Mouse (Mus musculus) midbrain, embryonic 10.5 days (tissue): ENCODE data around the gene Ift43. TPM values are rescaled to one million over a fixed set of nuclear protein-coding genes. Genes with fewer than 3 reads are reported as not detected.

Source experiments
- DNase-seq: peaks from one replicate; pipeline ENCODE4 v3.0.0-alpha.2; 2017; ENCODE audit warnings: low spot score
- H3K27ac ChIP-seq: fragments of 300-500 bp; sonication (generic); replicated peaks from 2 replicates; pipeline ENCODE4 v1.5.1; 2016; ENCODE audit warnings: mild to moderate bottlenecking
- H3K27me3 ChIP-seq: fragments of 300-500 bp; sonication (generic); 2 replicates; pipeline ENCODE4 v1.6.1; 2016; ENCODE audit warnings: low read depth, mild to moderate bottlenecking; ENCODE audit not compliant: poor library complexity, severe bottlenecking
- H3K36me3 ChIP-seq: fragments of 300-500 bp; sonication (generic); 2 replicates; pipeline ENCODE4 v1.6.1; 2016; ENCODE audit warnings: mild to moderate bottlenecking, moderate library complexity
- H3K4me1 ChIP-seq: fragments of 300-500 bp; sonication (generic); 2 replicates; pipeline ENCODE4 v1.6.1; 2016
- H3K4me3 ChIP-seq: fragments of 300-500 bp; sonication (generic); 2 replicates; pipeline ENCODE4 v1.5.1; 2016; ENCODE audit warnings: mild to moderate bottlenecking, moderate library complexity
- H3K9me3 ChIP-seq: fragments of 300-500 bp; sonication (generic); replicated peaks from 2 replicates; pipeline ENCODE4 v1.6.1; 2016; ENCODE audit warnings: mild to moderate bottlenecking
- WGBS: fragments of 180-500 bp; shearing (Covaris S2); methylation state at CpG from one replicate; pipeline ENCODE4 v1.1.7; 2016; 5-methylcytosine and 5-hydroxymethylcytosine counted together
- polyA plus RNA-seq: library from polyadenylated mRNA; unstranded; fragments of >200 nt; fragmentation: Nextera tagmentation; extraction: Ambion mirVana; gene quantifications from 2 replicates; pipeline ENCODE4 v1.2.1, GENCODE M21; 2016

The Ift43 gene
- polyA plus RNA-seq, 1 experiment from 2014 or later, result 83.8 TPM

DNA sequence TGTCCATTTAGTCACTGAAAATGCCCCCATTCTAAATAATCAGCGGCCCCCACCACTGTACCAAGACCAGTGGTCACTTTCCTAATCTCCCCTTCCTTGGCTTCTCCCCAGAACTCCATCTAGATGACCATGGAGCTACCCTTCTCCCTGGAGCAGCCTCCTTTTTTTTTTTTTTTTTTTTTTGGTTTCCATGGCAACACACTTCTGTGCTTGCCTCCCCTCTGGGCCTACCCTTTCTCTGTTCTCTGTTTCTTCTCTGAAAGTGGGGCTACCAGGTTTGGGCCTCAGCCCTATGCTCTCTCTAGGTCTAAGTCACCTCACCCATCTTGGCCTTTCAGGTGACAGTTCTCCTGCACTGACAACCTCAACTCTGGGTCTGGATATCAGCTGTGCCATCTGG, 100.1 kb downstream of the Ift43 start:
- Histone ChIP-seq H3K36me3 (no peaks in the 10 kb centered on the region), H3K9me3 (no peaks in the 10 kb centered on the region), H3K4me3 (no peak overlapping the region), H3K4me1 (peaks cover 25% of the 10 kb centered on the region), H3K27me3 (peaks cover 3% of the 10 kb centered on the region; the same call in 1 of the 2 replicates), H3K27ac (peak overlapping the region; percentile 74)
- WGBS, result 71% methylated on average over 1 of the region's 1 CpGs
- DNase-seq, result no peak

GRCm38 (mm10) chr12:86188161-86188560, 105.8 kb downstream of the Ift43 start:
- peak overlapping the region; percentile 3; the same call in 1 of the 2 replicates for H3K27ac ChIP-seq
- no peaks in the 10 kb centered on the region for H3K36me3 ChIP-seq
- H3K4me1 ChIP-seq, result peaks cover 16% of the 10 kb centered on the region
- H3K27me3 ChIP-seq, result peaks cover 9% of the 10 kb centered on the region; the same call in 1 of the 2 replicates
- 67% methylated on average over 5 of the region's 5 CpGs for WGBS
- peak; percentile 44 for DNase-seq
- H3K9me3 ChIP-seq, result no peaks in the 10 kb centered on the region
- no peak overlapping the region for H3K4me3 ChIP-seq

- DNase-seq, result no peak
- no peaks in the 10 kb centered on the region for H3K9me3 ChIP-seq
- WGBS, result 28% methylated on average over 19 of the region's 19 CpGs
- H3K27me3 ChIP-seq, result 0 out of 2 replicates have a peak, but pooled peaks cover 7% of the 10 kb centered on the region
- no peaks in the 10 kb centered on the region for H3K36me3 ChIP-seq
- peaks cover 16% of the 10 kb centered on the region for H3K4me1 ChIP-seq
- 0 out of 2 replicates have a peak overlapping the region, but pooled peaks have one; percentile 3 for H3K27ac ChIP-seq
- 0 out of 2 replicates have a peak overlapping the region, but pooled peaks have one; percentile 5 for H3K4me3 ChIP-seq
Observed at GRCm38 (mm10) chr12:86189601-86190323, 107.4 kb downstream of the Ift43 start.

- no peak overlapping the region for H3K27ac ChIP-seq
- H3K4me3 ChIP-seq, result no peak overlapping the region
Observed at GRCm38 (mm10) chr12:86192036-86192449, 109.7 kb downstream of the Ift43 start.

GRCm38 (mm10) chr12:86196944-86197343, 114.6 kb downstream of the Ift43 start:
- 90% methylated on average over 7 of the region's 7 CpGs for WGBS
- no peak for DNase-seq
- Histone ChIP-seq H3K27me3 (no peaks in the 10 kb centered on the region), H3K4me1 (no peaks in the 10 kb centered on the region), H3K4me3 (no peak overlapping the region), H3K36me3 (no peaks in the 10 kb centered on the region), H3K27ac (no peak overlapping the region), H3K9me3 (0 out of 2 replicates have a peak, but pooled peaks cover 4% of the 10 kb centered on the region)

More at GRCm38 (mm10) chr12:86192036-86192449, 109.7 kb downstream of the Ift43 start:
- DNase-seq, result no peak
- Histone ChIP-seq H3K36me3 (no peaks in the 10 kb centered on the region), H3K27me3 (0 out of 2 replicates have a peak, but pooled peaks cover 7% of the 10 kb centered on the region), H3K9me3 (no peaks in the 10 kb centered on the region), H3K4me1 (peaks cover 16% of the 10 kb centered on the region)
- WGBS, result 75% methylated on average over 15 of the region's 15 CpGs

- peaks cover 12% of the 10 kb centered on the region for H3K4me1 ChIP-seq
- no peaks in the 10 kb centered on the region for H3K36me3 ChIP-seq
- no peak overlapping the region for H3K27ac ChIP-seq
- 0 out of 2 replicates have a peak, but pooled peaks cover 1% of the 10 kb centered on the region for H3K27me3 ChIP-seq
- DNase-seq, result no peak
- no peak overlapping the region for H3K4me3 ChIP-seq
- 84% methylated on average over 8 of the region's 8 CpGs for WGBS
- H3K9me3 ChIP-seq, result 0 out of 2 replicates have a peak, but pooled peaks cover 4% of the 10 kb centered on the region
Observed at GRCm38 (mm10) chr12:86203443-86204057, 121.2 kb downstream of the Ift43 start.

DNA sequence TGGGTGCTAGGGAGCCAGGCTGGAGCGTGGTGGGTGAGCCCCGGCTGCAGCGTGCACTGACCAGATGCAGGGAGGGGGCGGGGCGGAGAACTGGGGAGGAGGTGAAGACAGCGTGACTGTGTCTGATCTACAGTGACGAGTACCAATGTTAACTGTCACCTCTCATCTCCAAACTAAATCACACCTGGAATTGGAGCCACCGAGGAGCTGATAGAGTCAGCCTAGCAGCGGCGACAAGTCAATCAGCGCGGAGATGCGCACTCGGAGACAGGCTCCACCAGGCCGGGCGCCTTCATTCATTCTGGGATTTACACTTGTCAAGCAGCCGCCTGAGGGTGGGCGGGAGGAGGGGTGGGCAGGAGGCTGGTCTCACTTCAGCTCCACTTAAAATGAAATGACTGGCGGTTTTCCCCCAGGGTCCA, 128.8 kb downstream of the Ift43 start:
- DNase-seq, result peak; percentile 38
- peaks cover 77% of the 10 kb centered on the region for H3K27me3 ChIP-seq

More for the DNA sequence above, 128.8 kb downstream of the Ift43 start:
- WGBS, result under 1% methylated on average over 19 of the region's 19 CpGs
- Histone ChIP-seq H3K27ac (no peak overlapping the region), H3K4me3 (peak overlapping the region; percentile 47), H3K9me3 (no peaks in the 10 kb centered on the region), H3K4me1 (peaks cover 42% of the 10 kb centered on the region), H3K36me3 (no peaks in the 10 kb centered on the region)

Other genes starting within 250 kb of the Ift43 start
- 5.8 and 7.3 TPM in 2 replicates for gene Tgfb3, start 3.5 kb upstream of the Ift43 start, polyA plus RNA-seq
- 18.2 and 20.1 TPM in 2 replicates for gene Gpatch2l, start 159.3 kb downstream of the Ift43 start, polyA plus RNA-seq